Mouse (Mus musculus) MEL (cell line): Measurements from ENCODE around the gene Dmpk. TPM values are rescaled to one million over a fixed set of nuclear protein-coding genes. Genes with fewer than 3 reads are reported as not detected.

Experiments
- DNase-seq: peaks from one replicate; pipeline ENCODE4 v3.0.0; 2011; ENCODE audit warnings: low read depth, low spot score
- H3K27ac ChIP-seq: 2 replicates; pipeline ENCODE4 v1.5.1; 2012; ENCODE audit warnings: low read depth, mild to moderate bottlenecking, control low read depth, low read length, moderate library complexity; ENCODE audit not compliant: control insufficient read depth
- H3K27me3 ChIP-seq, 2 experiments: fragments of 150-350 bp in 1 of 2; sonication (generic) in 1 of 2; 2 replicates each; pipeline ENCODE4 v1.6.1; 2012; ENCODE audit warnings: low read length in 2 of 2, mild to moderate bottlenecking in 2 of 2, improper control_type of control experiment in 1 of 2, moderate library complexity in 1 of 2; ENCODE audit not compliant: insufficient read depth in 2 of 2, control insufficient read depth in 1 of 2
- H3K36me3 ChIP-seq, 2 experiments: 2 replicates each; pipeline ENCODE4 v1.6.1; 2012 to 2014; ENCODE audit warnings: low read length in 2 of 2, improper control_type of control experiment in 1 of 2, inconsistent platforms in 1 of 2, mild to moderate bottlenecking in 1 of 2; ENCODE audit not compliant: insufficient read depth in 2 of 2, control insufficient read depth in 1 of 2
- H3K4me1 ChIP-seq, 2 experiments: fragments of 150-350 bp in 1 of 2; sonication (generic) in 1 of 2; 2 replicates each; pipeline ENCODE4 v1.6.1; 2012; ENCODE audit warnings: low read length in 2 of 2, improper control_type of control experiment in 1 of 2, mild to moderate bottlenecking in 1 of 2; ENCODE audit not compliant: insufficient read depth in 2 of 2, control insufficient read depth in 1 of 2
- H3K4me3 ChIP-seq, 2 experiments: fragments of 150-350 bp in 1 of 2; sonication (generic) in 1 of 2; 2 replicates each; pipeline ENCODE4 v1.5.1; 2012; ENCODE audit warnings: low read depth in 2 of 2, low read length in 2 of 2, mild to moderate bottlenecking in 2 of 2, moderate library complexity in 2 of 2, control low read depth in 1 of 2, improper control_type of control experiment in 1 of 2; ENCODE audit not compliant: control insufficient read depth in 1 of 2, insufficient read depth in 1 of 2
- H3K79me2 ChIP-seq: 2 replicates; pipeline ENCODE4 v1.6.1; 2012; ENCODE audit warnings: mild to moderate bottlenecking, low read length, moderate library complexity; ENCODE audit not compliant: control insufficient read depth, poor library complexity, insufficient read depth
- H3K9ac ChIP-seq: 2 replicates; pipeline ENCODE4 v1.6.1; 2012; ENCODE audit warnings: low read depth, mild to moderate bottlenecking, control low read depth, low read length, moderate library complexity; ENCODE audit not compliant: control insufficient read depth, poor library complexity, severe bottlenecking
- H3K9me3 ChIP-seq: fragments of 150-350 bp; sonication (generic); replicated peaks from 2 replicates; pipeline ENCODE4 v1.6.1; 2012; ENCODE audit warnings: mild to moderate bottlenecking, low read length, improper control_type of control experiment, moderate library complexity; ENCODE audit not compliant: insufficient read depth
- CHD1 ChIP-seq: IDR thresholded peaks from 2 replicates; pipeline ENCODE4 v1.6.1; 2012; ENCODE audit warnings: low read depth, mild to moderate bottlenecking, inconsistent platforms, low read length, improper control_type of control experiment
- CTCF ChIP-seq, 3 experiments: IDR thresholded peaks in 2 of 3; conservative IDR thresholded peaks in 1 of 3; 2 replicates each; pipeline ENCODE4 v1.5.1; 2011 to 2012; ENCODE audit warnings: low read length in 3 of 3, low read depth in 2 of 3, mild to moderate bottlenecking in 2 of 3, improper control_type of control experiment in 1 of 3, inconsistent platforms in 1 of 3, mixed read lengths in 1 of 3, moderate library complexity in 1 of 3; ENCODE audit not compliant: control insufficient read depth in 1 of 3, insufficient read depth in 1 of 3, poor library complexity in 1 of 3, severe bottlenecking in 1 of 3
- E2F4 ChIP-seq: IDR thresholded peaks from 2 replicates; pipeline ENCODE4 v1.6.1; 2011; ENCODE audit warnings: low read depth, low read length, improper control_type of control experiment, borderline replicate concordance
- ELF1 ChIP-seq: IDR thresholded peaks from 2 replicates; pipeline ENCODE4 v1.6.1; 2014; ENCODE audit warnings: low read depth, mild to moderate bottlenecking, inconsistent platforms, low read length, improper control_type of control experiment, moderate library complexity
- EP300 ChIP-seq, 2 experiments: IDR thresholded peaks; 2 replicates each; pipeline ENCODE4 v1.6.1; 2011; ENCODE audit warnings: improper control_type of control experiment in 2 of 2, low read length in 2 of 2, low read depth in 1 of 2, mild to moderate bottlenecking in 1 of 2
- GABPA ChIP-seq: IDR thresholded peaks from 2 replicates; pipeline ENCODE4 v1.6.1; 2012; ENCODE audit warnings: low read depth, mild to moderate bottlenecking, inconsistent platforms, low read length, improper control_type of control experiment, moderate library complexity
- JUND ChIP-seq: IDR thresholded peaks from 2 replicates; pipeline ENCODE4 v1.6.1; 2011; ENCODE audit warnings: low read depth, mild to moderate bottlenecking, improper control_type of control experiment, low read length
- KAT2A ChIP-seq: conservative IDR thresholded peaks from 2 replicates; pipeline ENCODE4 v1.6.1; 2012; ENCODE audit warnings: low read depth, low read length, improper control_type of control experiment, inconsistent platforms
- MAFK ChIP-seq: IDR thresholded peaks from 2 replicates; pipeline ENCODE4 v1.6.1; 2011; ENCODE audit warnings: low read depth, mild to moderate bottlenecking, low read length, improper control_type of control experiment, borderline replicate concordance
- MYB ChIP-seq: IDR thresholded peaks from 2 replicates; pipeline ENCODE4 v1.6.1; 2011; ENCODE audit warnings: mild to moderate bottlenecking, low read depth, low read length, improper control_type of control experiment
- RAD21 ChIP-seq: IDR thresholded peaks from 2 replicates; pipeline ENCODE4 v1.6.1; 2011; ENCODE audit warnings: mild to moderate bottlenecking, low read depth, low read length, improper control_type of control experiment
- RCOR1 ChIP-seq: IDR thresholded peaks from 2 replicates; pipeline ENCODE4 v1.6.1; 2012; ENCODE audit warnings: low read depth, mild to moderate bottlenecking, inconsistent platforms, low read length, improper control_type of control experiment
- SMC3 ChIP-seq: IDR thresholded peaks from 2 replicates; pipeline ENCODE4 v1.6.1; 2011; ENCODE audit warnings: low read depth, low read length, improper control_type of control experiment
- TCF12 ChIP-seq: IDR thresholded peaks from 2 replicates; pipeline ENCODE4 v1.6.1; 2014; ENCODE audit warnings: low read depth, mild to moderate bottlenecking, inconsistent platforms, low read length, improper control_type of control experiment, moderate library complexity
- USF1 ChIP-seq: IDR thresholded peaks from 2 replicates; pipeline ENCODE4 v1.6.1; 2014; ENCODE audit warnings: low read depth, mild to moderate bottlenecking, inconsistent platforms, low read length, improper control_type of control experiment, moderate library complexity
- ZC3H11A ChIP-seq: IDR thresholded peaks from 2 replicates; pipeline ENCODE4 v1.6.1; 2012; ENCODE audit warnings: low read depth, mild to moderate bottlenecking, inconsistent platforms, low read length, improper control_type of control experiment
- ZKSCAN1 ChIP-seq: IDR thresholded peaks from 2 replicates; pipeline ENCODE4 v1.6.1; 2012; ENCODE audit warnings: low read depth, mild to moderate bottlenecking, inconsistent platforms, low read length, improper control_type of control experiment, moderate library complexity
- polyA plus RNA-seq, 2 experiments: library from polyadenylated mRNA; stranded (reverse) in 1 of 2; unstranded in 1 of 2; fragments of >175 nt in 1 of 2; fragments of >200 nt in 1 of 2; gene quantifications; 2 replicates each; pipeline versions ENCODE4 v1.2.1 to v1.2.4; 2012; ENCODE audit warnings: low replicate concordance in 2 of 2, low read depth in 1 of 2; ENCODE audit not compliant: insufficient read length in 2 of 2, insufficient read depth in 1 of 2, missing spikeins in 1 of 2
- total RNA-seq: library from RNA; depleted of rRNA; stranded (reverse); fragments of 300-350 nt; gene quantifications from 2 replicates; pipeline ENCODE4 v1.2.3, GENCODE M21; 2012

The Dmpk gene
- total and polyA plus RNA-seq, 3 experiments: 5.4 to 29.3 TPM; not detected in 1

DNA sequence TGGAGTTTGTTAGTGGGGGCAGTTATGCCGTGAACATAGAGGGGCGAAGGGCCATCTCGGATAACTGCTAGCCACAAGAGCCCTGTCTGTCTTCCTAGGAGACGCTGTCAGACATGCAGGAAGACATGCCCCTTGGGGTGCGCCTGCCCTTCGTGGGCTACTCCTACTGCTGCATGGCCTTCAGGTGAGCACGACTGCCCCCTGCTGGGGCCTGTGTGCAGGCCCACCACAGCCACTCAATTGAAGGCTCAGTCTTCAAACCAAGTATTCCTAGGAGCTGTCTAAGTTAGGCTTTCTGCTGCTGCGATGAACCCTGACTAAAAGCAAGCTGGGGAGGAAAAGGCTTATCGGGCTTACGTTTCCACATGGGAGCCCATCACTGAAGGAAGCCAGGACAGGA lies 5.2 kb downstream of the Dmpk start:
- H3K27me3 ChIP-seq: no peaks in the 10 kb centered on the region
- peaks cover 5 to 17% of the 10 kb centered on the region in 2 experiments for H3K4me1 ChIP-seq
- H3K9ac ChIP-seq: no peak overlapping the region
- peak; percentile 66 for DNase-seq
- H3K9me3 ChIP-seq: no peaks in the 10 kb centered on the region
- no peaks in the 10 kb centered on the region for H3K79me2 ChIP-seq
- H3K27ac ChIP-seq: no peak overlapping the region
- TF ChIP-seq ZC3H11A: peak; percentile 6; the same call in 1 of the 2 replicates
- TF ChIP-seq CTCF (IDR thresholded peaks at IDR 0.05 in 2 of 3, conservative IDR thresholded peaks at IDR 0.05 in 1 of 3; ENCODE audit: control insufficient read depth in 1 of 3, insufficient read depth in 1 of 3, low read depth in 2 of 3, low read length in 3 of 3, poor library complexity in 1 of 3, severe bottlenecking in 1 of 3): peak; percentile 75 to 86 (median 81)
- no peak for TF ChIP-seq MYB
- peak; percentile 40 for TF ChIP-seq RAD21
- peak; percentile 57 for TF ChIP-seq SMC3
- TF ChIP-seq KAT2A: no peak
- H3K36me3 ChIP-seq: peaks cover 0 to 8% of the 10 kb centered on the region in 2 experiments; a peak in 2 of 4 replicates
- H3K4me3 ChIP-seq: no peak overlapping the region

DNA sequence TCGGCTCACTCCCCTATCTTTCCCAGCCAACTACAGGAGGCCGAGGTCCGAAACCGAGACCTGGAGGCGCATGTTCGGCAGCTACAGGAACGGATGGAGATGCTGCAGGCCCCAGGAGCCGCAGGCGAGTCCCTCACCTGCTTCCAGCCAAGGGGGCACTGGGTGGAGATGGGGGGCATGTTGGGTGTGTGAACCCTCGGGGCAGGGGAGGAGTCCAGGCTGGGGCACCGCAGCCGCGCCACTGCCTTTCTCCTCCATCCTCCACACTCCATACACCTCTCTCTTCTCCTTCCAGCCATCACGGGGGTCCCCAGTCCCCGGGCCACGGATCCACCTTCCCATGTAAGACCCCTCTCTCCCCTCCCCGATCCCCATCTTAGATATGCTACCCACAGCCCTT lies 8.3 kb downstream of the Dmpk start:
- no peak for TF ChIP-seq ELF1
- no peak for TF ChIP-seq JUND
- no peak for TF ChIP-seq E2F4
- TF ChIP-seq GABPA: no peak
- no peak for TF ChIP-seq ZKSCAN1
- no peak for TF ChIP-seq EP300 (IDR thresholded peaks at IDR 0.05; ENCODE audit: low read depth in 1 of 2, low read length in 2 of 2)
- TF ChIP-seq CHD1: no peak
- TF ChIP-seq TCF12: no peak
- no peak for TF ChIP-seq USF1
- no peak for TF ChIP-seq MAFK
- TF ChIP-seq RCOR1: no peak
- Histone ChIP-seq H3K4me1 (peaks cover 0 to 9% of the 10 kb centered on the region in 2 experiments; a peak in 3 of 4 replicates), H3K79me2 (peaks cover 8% of the 10 kb centered on the region; the same call in 1 of the 2 replicates), H3K4me3 (no peak overlapping the region), H3K9ac (no peak overlapping the region), H3K27ac (no peak overlapping the region), H3K9me3 (no peaks in the 10 kb centered on the region), H3K27me3 (no peaks in the 10 kb centered on the region), H3K36me3 (no peaks in the 10 kb centered on the region)
- DNase-seq: no peak
